Mouse (Mus musculus): Measurements from ENCODE around the gene Usp3. TPM values are rescaled to one million over a fixed set of nuclear protein-coding genes. Genes with fewer than 3 reads are reported as not detected.

Usp3 gene
- total and polyA plus RNA-seq, 2 experiments from 2014 or later: 39.4 to 53.4 TPM

- Histone ChIP-seq H3K4me2 (ENCODE audit: low read depth, low read length) (no peak overlapping the region), H3K27ac (ENCODE audit: low read depth) (no peak overlapping the region), H3K4me1 (ENCODE audit: control insufficient read depth, insufficient read depth) (peaks cover 7% of the 10 kb centered on the region; the same call in 1 of the 2 replicates), H3K36me3 (replicated peaks; ENCODE audit: control insufficient read depth, insufficient read depth, low read length) (peaks cover 44% of the 10 kb centered on the region), H3K4me3 (ENCODE audit: low read depth, low read length) (no peak overlapping the region), H3K27me3 (ENCODE audit: control insufficient read depth, insufficient read depth, low read length) (no peaks in the 10 kb centered on the region), H3K9ac (replicated peaks; ENCODE audit: low read depth, low read length) (no peak overlapping the region), H3K9me3 (replicated peaks; ENCODE audit: control insufficient read depth, low read length) (no peaks in the 10 kb centered on the region)
- 87% methylated on average over 3 of the region's 3 CpGs for WGBS
- DNase-seq (ENCODE audit: low spot score) (no peak), ATAC-seq (ENCODE audit: insufficient read depth, low read depth) (no peak)
- TF ChIP-seq EP300 (IDR thresholded peaks at IDR 0.05; ENCODE audit: low read depth) (no peak), CTCF (IDR thresholded peaks at IDR 0.05; ENCODE audit: low read depth) (no peak)
Measured at GRCm38 (mm10) chr9:66507684-66508083, 85.3 kb downstream of the Usp3 start.

- Histone ChIP-seq H3K9ac (replicated peaks; ENCODE audit: low read depth, low read length) (no peak overlapping the region), H3K4me3 (ENCODE audit: low read depth, low read length) (no peak overlapping the region), H3K27ac (ENCODE audit: low read depth) (no peak overlapping the region), H3K4me1 (ENCODE audit: control insufficient read depth, insufficient read depth) (0 out of 2 replicates have a peak, but pooled peaks cover 7% of the 10 kb centered on the region), H3K4me2 (ENCODE audit: low read depth, low read length) (no peak overlapping the region), H3K36me3 (replicated peaks; ENCODE audit: control insufficient read depth, insufficient read depth, low read length) (peaks cover 56% of the 10 kb centered on the region), H3K9me3 (replicated peaks; ENCODE audit: control insufficient read depth, low read length) (no peaks in the 10 kb centered on the region), H3K27me3 (ENCODE audit: control insufficient read depth, insufficient read depth, low read length) (no peaks in the 10 kb centered on the region)
- no peak for TF ChIP-seq CTCF (IDR thresholded peaks at IDR 0.05; ENCODE audit: low read depth)
- no peak for TF ChIP-seq EP300 (IDR thresholded peaks at IDR 0.05; ENCODE audit: low read depth)
- DNase-seq (ENCODE audit: low spot score) (no peak), ATAC-seq (ENCODE audit: insufficient read depth, low read depth) (no peak)
Measured at GRCm38 (mm10) chr9:66506424-66506823, 86.5 kb downstream of the Usp3 start.

- Histone ChIP-seq H3K36me3 (replicated peaks; ENCODE audit: control insufficient read depth, insufficient read depth, low read length) (peaks cover 60% of the 10 kb centered on the region), H3K4me2 (ENCODE audit: low read depth, low read length) (no peak overlapping the region), H3K4me1 (ENCODE audit: control insufficient read depth, insufficient read depth) (0 out of 2 replicates have a peak, but pooled peaks cover 7% of the 10 kb centered on the region), H3K27ac (ENCODE audit: low read depth) (no peak overlapping the region), H3K9ac (replicated peaks; ENCODE audit: low read depth, low read length) (no peak overlapping the region), H3K4me3 (ENCODE audit: low read depth, low read length) (no peak overlapping the region), H3K9me3 (replicated peaks; ENCODE audit: control insufficient read depth, low read length) (no peaks in the 10 kb centered on the region), H3K27me3 (ENCODE audit: control insufficient read depth, insufficient read depth, low read length) (no peaks in the 10 kb centered on the region)
- DNase-seq (ENCODE audit: low spot score): no peak
- TF ChIP-seq CTCF (IDR thresholded peaks at IDR 0.05; ENCODE audit: low read depth) (no peak), EP300 (IDR thresholded peaks at IDR 0.05; ENCODE audit: low read depth) (no peak)
- 75% methylated on average over 4 of the region's 4 CpGs for WGBS
- ATAC-seq (ENCODE audit: insufficient read depth, low read depth): no peak
Measured at GRCm38 (mm10) chr9:66506011-66506410, 86.9 kb downstream of the Usp3 start.

DNA sequence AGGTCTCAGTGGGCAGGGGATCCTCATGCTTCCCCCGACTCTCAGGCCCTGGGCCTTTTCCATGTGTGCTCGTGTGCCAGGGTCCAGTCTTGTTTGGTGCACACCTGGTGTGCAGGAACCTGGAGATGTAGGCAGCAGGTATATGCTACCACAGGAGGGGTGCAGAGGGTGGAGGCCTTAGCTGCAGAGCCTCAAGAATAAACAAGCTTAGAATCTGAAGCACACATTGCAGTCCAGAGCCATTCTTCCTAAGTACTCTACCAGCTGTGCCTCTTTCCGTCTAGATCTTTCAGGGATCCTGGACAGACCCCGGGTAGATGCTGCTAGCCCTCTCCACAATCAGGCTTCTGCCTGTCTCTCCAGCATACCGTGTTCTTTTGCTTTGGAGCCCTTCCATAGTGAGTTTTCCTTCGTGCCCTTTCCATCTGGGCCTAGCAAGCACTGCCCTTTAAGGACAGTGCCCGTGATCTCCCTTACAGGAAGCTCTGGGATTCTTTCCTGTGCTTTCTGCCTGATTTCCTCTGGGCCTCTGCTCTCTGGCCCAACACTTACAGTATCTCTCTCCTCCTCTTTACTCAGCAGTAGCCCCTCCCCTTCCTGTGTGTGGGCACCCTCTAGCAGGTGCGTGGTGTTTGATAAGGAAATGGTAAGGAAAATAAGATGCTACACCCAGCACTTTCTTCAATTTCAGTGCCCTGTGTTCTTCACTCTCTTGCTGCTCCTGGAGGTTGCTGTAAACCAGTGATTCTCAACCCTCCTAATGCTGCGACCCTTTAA, 87.6 kb downstream of the Usp3 start:
- DNase-seq (ENCODE audit: low spot score): no peak
- Histone ChIP-seq H3K27me3 (ENCODE audit: control insufficient read depth, insufficient read depth, low read length) (no peaks in the 10 kb centered on the region), H3K4me1 (ENCODE audit: control insufficient read depth, insufficient read depth) (0 out of 2 replicates have a peak, but pooled peaks cover 4% of the 10 kb centered on the region), H3K9ac (replicated peaks; ENCODE audit: low read depth, low read length) (no peak overlapping the region), H3K4me2 (ENCODE audit: low read depth, low read length) (no peak overlapping the region), H3K27ac (ENCODE audit: low read depth) (no peak overlapping the region), H3K36me3 (replicated peaks; ENCODE audit: control insufficient read depth, insufficient read depth, low read length) (peaks cover 66% of the 10 kb centered on the region), H3K9me3 (replicated peaks; ENCODE audit: control insufficient read depth, low read length) (no peaks in the 10 kb centered on the region), H3K4me3 (ENCODE audit: low read depth, low read length) (no peak overlapping the region)
- ATAC-seq (ENCODE audit: insufficient read depth, low read depth): no peak
- 58% methylated on average over 9 of the region's 9 CpGs for WGBS
- TF ChIP-seq EP300 (IDR thresholded peaks at IDR 0.05; ENCODE audit: low read depth): no peak
- no peak for TF ChIP-seq CTCF (IDR thresholded peaks at IDR 0.05; ENCODE audit: low read depth)

- H3K4me3 ChIP-seq (ENCODE audit: low read depth, low read length): no peak overlapping the region
- H3K4me1 ChIP-seq (ENCODE audit: control insufficient read depth, insufficient read depth): no peaks in the 10 kb centered on the region
- no peak overlapping the region for H3K27ac ChIP-seq (ENCODE audit: low read depth)
- H3K27me3 ChIP-seq (ENCODE audit: control insufficient read depth, insufficient read depth, low read length): no peaks in the 10 kb centered on the region
- 80% methylated on average over 13 of the region's 13 CpGs for WGBS
- no peaks in the 10 kb centered on the region for H3K9me3 ChIP-seq (replicated peaks; ENCODE audit: control insufficient read depth, low read length)
- ATAC-seq (ENCODE audit: insufficient read depth, low read depth): no peak
- no peak overlapping the region for H3K4me2 ChIP-seq (ENCODE audit: low read depth, low read length)
- peaks cover 64% of the 10 kb centered on the region for H3K36me3 ChIP-seq (replicated peaks; ENCODE audit: control insufficient read depth, insufficient read depth, low read length)
- DNase-seq (ENCODE audit: low spot score): no peak
- TF ChIP-seq CTCF (IDR thresholded peaks at IDR 0.05; ENCODE audit: low read depth) (no peak), EP300 (IDR thresholded peaks at IDR 0.05; ENCODE audit: low read depth) (no peak)
- H3K9ac ChIP-seq (replicated peaks; ENCODE audit: low read depth, low read length): no peak overlapping the region
Measured at GRCm38 (mm10) chr9:66504518-66504917, 88.4 kb downstream of the Usp3 start.
